Mouse (Mus musculus): ENCODE measurements around the gene Lrsam1.
A peak's percentile ranks its signal among the peaks of the same experiment; 100 is the strongest.

The Lrsam1 gene

GRCm38 (mm10) chr2:32890280-32890679 lies 71.1 kb downstream of the Lrsam1 start:
- DNase-seq = no peak

GRCm38 (mm10) chr2:32888551-32888950 lies 72.9 kb downstream of the Lrsam1 start:
- DNase-seq = no peak

- no peak for DNase-seq
Observed at GRCm38 (mm10) chr2:32888029-32888428, 73.4 kb downstream of the Lrsam1 start.

GRCm38 (mm10) chr2:32884745-32885144 lies 76.7 kb downstream of the Lrsam1 start:
- peak; percentile 24 for DNase-seq

- DNase-seq = peak; percentile 49
Observed at GRCm38 (mm10) chr2:32882283-32883043, 79.0 kb downstream of the Lrsam1 start.

- DNase-seq = peak; percentile 86
Observed at GRCm38 (mm10) chr2:32881723-32882122, 79.7 kb downstream of the Lrsam1 start.

GRCm38 (mm10) chr2:32881054-32881453 lies 80.4 kb downstream of the Lrsam1 start:
- DNase-seq = no peak

- no peak for DNase-seq
Observed at GRCm38 (mm10) chr2:32879593-32879992, 81.8 kb downstream of the Lrsam1 start.

GRCm38 (mm10) chr2:32878396-32878795 lies 83.0 kb downstream of the Lrsam1 start:
- peak; percentile 63 for DNase-seq

- no peak for DNase-seq
Observed at GRCm38 (mm10) chr2:32877761-32878393, 83.5 kb downstream of the Lrsam1 start.

GRCm38 (mm10) chr2:32877303-32877702 lies 84.1 kb downstream of the Lrsam1 start:
- peak; percentile 31 for DNase-seq

GRCm38 (mm10) chr2:32876490-32877302 lies 84.7 kb downstream of the Lrsam1 start:
- no peak for DNase-seq

GRCm38 (mm10) chr2:32875675-32876489 lies 85.5 kb downstream of the Lrsam1 start, which contains the start of gene Fam129b:
TSS of gene Fam129b (plus strand) at chr2:32876114.
- DNase-seq = peak; percentile 80

All from kidney, adult 9 months (tissue).